Mouse (Mus musculus) A20 (cell line): ENCODE results near the gene Fxyd5.

Experiments used
- DNase-seq: peaks from one replicate; pipeline ENCODE4 v3.0.0-alpha.2; 2011; ENCODE audit warnings: low read depth, low spot score

Gene Fxyd5

GRCm38 (mm10) chr7:31042431-31042910, at the start of gene Fxyd5:
Gene Fxyd5, minus strand, starts transcription at chr7:31042481.
- no peak for DNase-seq

GRCm38 (mm10) chr7:31089721-31090120, 47.4 kb upstream of the Fxyd5 start:
- peak; percentile 41 for DNase-seq

- DNase-seq, result no peak
Observed at GRCm38 (mm10) chr7:31088206-31088605, 45.9 kb upstream of the Fxyd5 start.

GRCm38 (mm10) chr7:31087262-31087661, 45.0 kb upstream of the Fxyd5 start:
- no peak for DNase-seq

GRCm38 (mm10) chr7:31086175-31086755, 44.0 kb upstream of the Fxyd5 start:
- DNase-seq, result no peak

- no peak for DNase-seq
Observed at GRCm38 (mm10) chr7:31085171-31085570, 42.9 kb upstream of the Fxyd5 start.

GRCm38 (mm10) chr7:31084140-31084539, 41.9 kb upstream of the Fxyd5 start:
- no peak for DNase-seq

GRCm38 (mm10) chr7:31082831-31083588, 40.7 kb upstream of the Fxyd5 start:
- no peak for DNase-seq

GRCm38 (mm10) chr7:31082106-31082505, 39.8 kb upstream of the Fxyd5 start:
- DNase-seq, result no peak

- DNase-seq, result no peak
Observed at GRCm38 (mm10) chr7:31081106-31081505, 38.8 kb upstream of the Fxyd5 start.

GRCm38 (mm10) chr7:31080611-31081010, 38.3 kb upstream of the Fxyd5 start:
- no peak for DNase-seq

GRCm38 (mm10) chr7:31079670-31080069, 37.4 kb upstream of the Fxyd5 start:
- DNase-seq, result no peak

GRCm38 (mm10) chr7:31077885-31078445, 35.7 kb upstream of the Fxyd5 start:
- DNase-seq, result peak; percentile 54

GRCm38 (mm10) chr7:31077470-31077869, 35.2 kb upstream of the Fxyd5 start:
- no peak for DNase-seq

GRCm38 (mm10) chr7:31076492-31076891, 34.2 kb upstream of the Fxyd5 start, which contains the start of gene Fxyd3:
Gene Fxyd3, minus strand, starts transcription at chr7:31076704.
- DNase-seq, result no peak

GRCm38 (mm10) chr7:31074713-31075069, 32.4 kb upstream of the Fxyd5 start:
- no peak for DNase-seq

- no peak for DNase-seq
Observed at GRCm38 (mm10) chr7:31074061-31074712, 31.9 kb upstream of the Fxyd5 start.

- DNase-seq, result no peak
Observed at GRCm38 (mm10) chr7:31073546-31073945, 31.3 kb upstream of the Fxyd5 start.

- no peak for DNase-seq
Observed at GRCm38 (mm10) chr7:31072326-31072725, 30.0 kb upstream of the Fxyd5 start.

- DNase-seq, result no peak
Observed at GRCm38 (mm10) chr7:31070324-31070723, 28.0 kb upstream of the Fxyd5 start.

GRCm38 (mm10) chr7:31069491-31069890, 27.2 kb upstream of the Fxyd5 start:
- no peak for DNase-seq

- no peak for DNase-seq
Observed at GRCm38 (mm10) chr7:31067836-31068235, 25.6 kb upstream of the Fxyd5 start.
